Comparison of ENCODE assay signal across 8 mouse cellular contexts in genomic region chr9:83325910-83326309, GRCm38 (mm10).
DNase-seq lines count a peak whose midpoint lies in the region; ATAC-seq lines count a peak whose summit lies in the region.

No protein-coding gene starts in this region.

- intact Hi-C loops in left cerebral cortex, postnatal 14 days (cut with DNase I): loop anchor here (5.0 to 10.0 kb wide), 3 partner anchors 181 to 349 kb away; partner anchors contain the start of genes Hmgn3 and Phip

- no peak for ATAC-seq in cerebellum, adult (ENCODE audit: insufficient number of reproducible peaks, low FRiP score, low TSS enrichment)

- peak; percentile 56 to 65 for DNase-seq in cerebellum, postnatal 14 days
- peak; percentile 81 to 91 for DNase-seq in frontal cortex, postnatal 36 days (ENCODE audit: low spot score in 2 of 2)
- peak; percentile 85 to 94 for DNase-seq in left cerebral cortex, postnatal 14 days (ENCODE audit: low spot score in 2 of 2)
- DNase-seq in retina, embryonic 14.5 days (ENCODE audit: low spot score): peak; percentile 70
- no peak for DNase-seq in T-cell, adult 2 months (ENCODE audit: low spot score)
- DNase-seq in heart, adult 11 months: no peak
- DNase-seq in urinary bladder, postnatal 14 days (ENCODE audit: low spot score): no peak

Comparison
In these comparisons a context has a peak if more than half of its experiments do, and no peak if none do; other contexts are left out.
1. DNase-seq: peak in cerebellum, postnatal 14 days (2 of 2), frontal cortex, postnatal 36 days (2 of 2), left cerebral cortex, postnatal 14 days (2 of 2) and retina, embryonic 14.5 days (single experiment); none in T-cell, adult 2 months (single experiment), heart, adult 11 months (single experiment) and urinary bladder, postnatal 14 days (single experiment).